In genomic region chr17:56303847-56304586, GRCm38 (mm10) we compare ENCODE assay signal across 8 mouse cellular contexts. TPM values are rescaled to one million over a fixed set of nuclear protein-coding genes. Genes with fewer than 3 reads are reported as not detected.
DNase-seq lines count a peak whose midpoint lies in the region; ATAC-seq lines count a peak whose summit lies in the region.

No protein-coding gene starts in this region.

- H3K9ac ChIP-seq in embryonic facial prominence, embryonic 11.5 days (replicated peaks; ENCODE audit: low read length): peak overlapping the region; percentile 85
- peak overlapping the region; percentile 72 for H3K9ac ChIP-seq in midbrain, embryonic 12.5 days (replicated peaks)

- H3K27ac ChIP-seq in embryonic facial prominence, embryonic 11.5 days (replicated peaks; ENCODE audit: low read depth, low read length): peak overlapping the region; percentile 89
- H3K27ac ChIP-seq in limb, embryonic 10.5 days: peak overlapping the region; percentile 97
- peak overlapping the region; percentile 65 for H3K27ac ChIP-seq in midbrain, embryonic 12.5 days (replicated peaks)

- H3K36me3 ChIP-seq in embryonic facial prominence, embryonic 11.5 days (replicated peaks; ENCODE audit: control insufficient read depth, insufficient read depth, low read depth, low read length): peaks cover 9% of the 10 kb centered on the region
- H3K36me3 ChIP-seq in limb, embryonic 10.5 days: peaks cover 45% of the 10 kb centered on the region
- peaks cover 27% of the 10 kb centered on the region for H3K36me3 ChIP-seq in midbrain, embryonic 12.5 days

- peaks cover 7% of the 10 kb centered on the region for H3K4me1 ChIP-seq in embryonic facial prominence, embryonic 11.5 days (ENCODE audit: control insufficient read depth, insufficient read depth, low read length)
- H3K4me1 ChIP-seq in limb, embryonic 10.5 days: peaks cover 50% of the 10 kb centered on the region
- H3K4me1 ChIP-seq in midbrain, embryonic 12.5 days: peaks cover 49% of the 10 kb centered on the region

- WGBS in embryonic facial prominence, embryonic 11.5 days: under 1% methylated on average over 68 of the region's 68 CpGs
- under 1% methylated on average over 68 of the region's 68 CpGs for WGBS in limb, embryonic 10.5 days
- under 1% methylated on average over 60 of the region's 68 CpGs for WGBS in midbrain, embryonic 12.5 days

- no peaks in the 10 kb centered on the region for H3K9me3 ChIP-seq in embryonic facial prominence, embryonic 11.5 days (replicated peaks; ENCODE audit: control insufficient read depth, low read length)
- H3K9me3 ChIP-seq in limb, embryonic 10.5 days (replicated peaks): no peaks in the 10 kb centered on the region
- H3K9me3 ChIP-seq in midbrain, embryonic 12.5 days: no peaks in the 10 kb centered on the region

- H3K4me3 ChIP-seq in embryonic facial prominence, embryonic 11.5 days (ENCODE audit: low read depth, low read length): peak overlapping the region; percentile 79
- H3K4me3 ChIP-seq in limb, embryonic 10.5 days: peak overlapping the region; percentile 83
- peak overlapping the region; percentile 85 for H3K4me3 ChIP-seq in midbrain, embryonic 12.5 days

- peak; percentile 81 for ATAC-seq in embryonic facial prominence, embryonic 11.5 days (replicated peaks; ENCODE audit: insufficient number of reproducible peaks, low FRiP score, low TSS enrichment, low read depth)
- ATAC-seq in midbrain, embryonic 12.5 days (ENCODE audit: low FRiP score, low read depth): peak; percentile 92

- peak overlapping the region; percentile 92 for H3K4me2 ChIP-seq in embryonic facial prominence, embryonic 11.5 days (ENCODE audit: low read depth, low read length)
- H3K4me2 ChIP-seq in midbrain, embryonic 12.5 days (replicated peaks): peak overlapping the region; percentile 93

- H3K27me3 ChIP-seq in embryonic facial prominence, embryonic 11.5 days (ENCODE audit: control insufficient read depth, insufficient read depth, low read length): no peaks in the 10 kb centered on the region
- H3K27me3 ChIP-seq in limb, embryonic 10.5 days (ENCODE audit: low read depth, poor library complexity, severe bottlenecking): no peaks in the 10 kb centered on the region
- H3K27me3 ChIP-seq in midbrain, embryonic 12.5 days: no peaks in the 10 kb centered on the region

- peak; percentile 97 for DNase-seq in 3134 (ENCODE audit: extremely low read depth, insufficient read length, low spot score)
- peak; percentile 97 for DNase-seq in adrenal gland, postnatal 25 days
- peak; percentile 98 for DNase-seq in embryonic facial prominence, embryonic 11.5 days (ENCODE audit: low spot score)
- peak; percentile 100 for DNase-seq in heart, adult 11 months
- DNase-seq in kidney, adult 11 months: peak; percentile 93
- DNase-seq in limb, embryonic 10.5 days (ENCODE audit: low spot score): peak; percentile 97
- peak; percentile 86 for DNase-seq in skeletal muscle tissue, adult 2 months (ENCODE audit: low read depth, low spot score)

RNA-seq across cellular contexts. Expression of gene Uhrf1, which starts 0.9 kb away (rescaled TPM):
- total RNA-seq in adrenal gland, postnatal 25 days (2021): 14.1 and 14.8 TPM in 2 replicates
- polyA plus RNA-seq in embryonic facial prominence, embryonic 11.5 days (2014; fragmentation: Nextera tagmentation; extraction: Ambion mirVana): 118 and 119 TPM in 2 replicates
- 316 and 336 TPM in 2 replicates for polyA plus RNA-seq in limb, embryonic 10.5 days (2016; fragmentation: Nextera tagmentation; extraction: Ambion mirVana)
- polyA plus RNA-seq in midbrain, embryonic 12.5 days (2016; fragmentation: Nextera tagmentation; extraction: Ambion mirVana): 161 and 166 TPM in 2 replicates

RNA-seq across cellular contexts. Expression of gene Arrdc5, which starts 3.9 kb away (rescaled TPM):
- total RNA-seq in adrenal gland, postnatal 25 days (2021): not detected in 2 replicates
- not detected in 2 replicates for polyA plus RNA-seq in embryonic facial prominence, embryonic 11.5 days (2014; fragmentation: Nextera tagmentation; extraction: Ambion mirVana)
- not detected in 2 replicates for polyA plus RNA-seq in limb, embryonic 10.5 days (2016; fragmentation: Nextera tagmentation; extraction: Ambion mirVana)
- polyA plus RNA-seq in midbrain, embryonic 12.5 days (2016; fragmentation: Nextera tagmentation; extraction: Ambion mirVana): not detected in 2 replicates

RNA-seq across cellular contexts. Expression of gene Plin3, which starts 11.3 kb away (rescaled TPM):
- 59.7 and 102 TPM in 2 replicates for total RNA-seq in adrenal gland, postnatal 25 days (2021)
- 33.0 and 48.5 TPM in 2 replicates for polyA plus RNA-seq in embryonic facial prominence, embryonic 11.5 days (2014; fragmentation: Nextera tagmentation; extraction: Ambion mirVana)
- polyA plus RNA-seq in limb, embryonic 10.5 days (2016; fragmentation: Nextera tagmentation; extraction: Ambion mirVana): 78.2 and 89.7 TPM in 2 replicates
- polyA plus RNA-seq in midbrain, embryonic 12.5 days (2016; fragmentation: Nextera tagmentation; extraction: Ambion mirVana): 28.9 and 29.0 TPM in 2 replicates

RNA-seq across cellular contexts. Expression of gene Kdm4b, which starts 21.8 kb away (rescaled TPM):
- 38.1 and 52.4 TPM in 2 replicates for total RNA-seq in adrenal gland, postnatal 25 days (2021)
- 27.3 and 28.2 TPM in 2 replicates for polyA plus RNA-seq in embryonic facial prominence, embryonic 11.5 days (2014; fragmentation: Nextera tagmentation; extraction: Ambion mirVana)
- polyA plus RNA-seq in limb, embryonic 10.5 days (2016; fragmentation: Nextera tagmentation; extraction: Ambion mirVana): 37.7 and 46.8 TPM in 2 replicates
- polyA plus RNA-seq in midbrain, embryonic 12.5 days (2016; fragmentation: Nextera tagmentation; extraction: Ambion mirVana): 75.1 and 80.4 TPM in 2 replicates

RNA-seq across cellular contexts. Expression of gene Ticam1, which starts 27.4 kb away (rescaled TPM):
- total RNA-seq in adrenal gland, postnatal 25 days (2021): 25.1 and 28.8 TPM in 2 replicates
- polyA plus RNA-seq in embryonic facial prominence, embryonic 11.5 days (2014; fragmentation: Nextera tagmentation; extraction: Ambion mirVana): 2.9 and 3.6 TPM in 2 replicates
- polyA plus RNA-seq in limb, embryonic 10.5 days (2016; fragmentation: Nextera tagmentation; extraction: Ambion mirVana): 3.0 TPM in 2 replicates
- polyA plus RNA-seq in midbrain, embryonic 12.5 days (2016; fragmentation: Nextera tagmentation; extraction: Ambion mirVana): 1.7 TPM in 2 replicates

Comparison
In these comparisons a context has a peak if more than half of its experiments do, and no peak if none do; other contexts are left out.
1. Peak in every context shown above with its lines: DNase-seq, ATAC-seq, H3K4me3 ChIP-seq and H3K27ac ChIP-seq.